Mouse (Mus musculus): ENCODE results near the gene 4933434E20Rik.

Gene 4933434E20Rik

GRCm38 (mm10) chr3:90081365-90082240, 30.2 kb downstream of the 4933434E20Rik start:
- no peak for DNase-seq

GRCm38 (mm10) chr3:90083034-90083433, 31.6 kb downstream of the 4933434E20Rik start:
- no peak for DNase-seq

GRCm38 (mm10) chr3:90083698-90084324, 32.4 kb downstream of the 4933434E20Rik start:
- DNase-seq: no peak

- no peak for DNase-seq
These were observed 33.4 kb downstream of the 4933434E20Rik start for GRCm38 (mm10) chr3:90084790-90085189.

- DNase-seq: no peak
These were observed 33.8 kb downstream of the 4933434E20Rik start for GRCm38 (mm10) chr3:90085281-90085680.

GRCm38 (mm10) chr3:90086068-90086467, 34.6 kb downstream of the 4933434E20Rik start:
- no peak for DNase-seq

- no peak for DNase-seq
These were observed 37.2 kb downstream of the 4933434E20Rik start for GRCm38 (mm10) chr3:90088617-90089016.

GRCm38 (mm10) chr3:90090892-90091291, 39.5 kb downstream of the 4933434E20Rik start:
- no peak for DNase-seq

GRCm38 (mm10) chr3:90094453-90094852, 43.0 kb downstream of the 4933434E20Rik start:
- DNase-seq: no peak

- DNase-seq: no peak
These were observed 46.5 kb downstream of the 4933434E20Rik start for GRCm38 (mm10) chr3:90097928-90098327.

- no peak for DNase-seq
These were observed 49.6 kb downstream of the 4933434E20Rik start for GRCm38 (mm10) chr3:90101010-90101409.

- no peak for DNase-seq
These were observed 50.2 kb downstream of the 4933434E20Rik start for GRCm38 (mm10) chr3:90101673-90102072.

- no peak for DNase-seq
These were observed 50.8 kb downstream of the 4933434E20Rik start for GRCm38 (mm10) chr3:90102239-90102638.

- no peak for DNase-seq
These were observed 51.7 kb downstream of the 4933434E20Rik start for GRCm38 (mm10) chr3:90103176-90103575.

GRCm38 (mm10) chr3:90103938-90104337, 52.5 kb downstream of the 4933434E20Rik start, which contains the start of gene Nup210l:
TSS of gene Nup210l (plus strand) at chr3:90104132.
- DNase-seq: no peak

- DNase-seq: no peak
These were observed 60.3 kb downstream of the 4933434E20Rik start for GRCm38 (mm10) chr3:90111706-90112105.

GRCm38 (mm10) chr3:90114342-90114741, 62.9 kb downstream of the 4933434E20Rik start:
- no peak for DNase-seq

GRCm38 (mm10) chr3:90115526-90115925, 64.1 kb downstream of the 4933434E20Rik start:
- no peak for DNase-seq

Data from cerebellum, adult 11-12 months (tissue).